Mouse (Mus musculus): Measurements from ENCODE around the gene Mlst8.

- TF ChIP-seq CTCF (conservative IDR thresholded peaks at IDR 0.05; ENCODE audit: low read length) = no peak
- TF ChIP-seq NANOG (IDR thresholded peaks at IDR 0.05; ENCODE audit: borderline replicate concordance, low read length) = no peak
- TF ChIP-seq POU5F1 (IDR thresholded peaks at IDR 0.05; ENCODE audit: borderline replicate concordance, low read length) = no peak
Observed at GRCm38 (mm10) chr17:24454218-24454755, 24.6 kb downstream of the Mlst8 start.
